Mouse (Mus musculus) c-Kit-positive CD71-positive TER-119-positive erythroid progenitor cells, embryonic 14.5 days (primary cell): ENCODE measurements around the gene Pgghg.

Experiments used
- DNase-seq: peaks from one replicate; pipeline ENCODE4 v3.0.0-alpha.2; 2013; ENCODE audit warnings: low spot score

Gene Pgghg

DNA sequence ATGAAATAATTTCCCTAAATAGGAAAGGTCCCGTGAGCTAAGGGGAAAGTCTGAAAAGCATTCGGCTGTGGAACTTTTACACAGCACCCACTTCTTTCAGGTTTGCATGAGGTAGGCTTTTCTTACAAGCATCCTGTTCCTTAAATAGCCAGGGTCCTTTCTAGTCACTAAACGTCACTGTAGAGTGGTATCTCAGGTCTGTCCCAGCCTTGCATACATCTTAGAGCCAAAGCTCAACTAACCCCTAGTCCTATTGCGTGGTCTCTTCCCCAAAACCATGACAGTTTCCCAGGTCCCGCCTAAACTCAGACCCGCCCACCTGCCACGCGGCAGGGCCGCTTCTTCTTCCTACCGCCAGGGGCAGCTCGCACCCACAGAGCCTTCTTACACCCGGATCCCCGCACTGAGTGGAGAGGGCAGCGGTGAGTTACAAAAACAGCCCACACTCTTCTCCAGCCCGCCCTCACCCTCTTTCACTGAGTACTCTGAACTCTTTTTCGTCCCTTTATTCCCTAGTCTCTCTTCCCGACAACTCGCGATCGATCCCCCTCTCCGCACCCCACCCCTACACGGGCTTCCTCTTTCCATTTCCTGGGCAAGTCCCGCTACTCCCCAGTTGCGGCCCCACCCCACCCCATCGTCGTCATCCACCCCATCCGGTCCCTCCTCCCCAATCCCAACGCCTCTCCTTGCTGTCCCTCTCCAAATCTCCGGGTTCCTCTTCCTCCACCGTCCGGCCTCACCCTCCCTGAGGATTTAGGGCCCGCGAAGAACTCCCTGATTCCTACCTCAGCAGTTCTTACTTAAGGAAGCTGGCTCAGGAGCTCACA is at the start of gene Pgghg:
Pgghg (plus strand) TSS at position 170 of the 830 bp plus-strand sequence.
- peak; percentile 73 for DNase-seq

DNA sequence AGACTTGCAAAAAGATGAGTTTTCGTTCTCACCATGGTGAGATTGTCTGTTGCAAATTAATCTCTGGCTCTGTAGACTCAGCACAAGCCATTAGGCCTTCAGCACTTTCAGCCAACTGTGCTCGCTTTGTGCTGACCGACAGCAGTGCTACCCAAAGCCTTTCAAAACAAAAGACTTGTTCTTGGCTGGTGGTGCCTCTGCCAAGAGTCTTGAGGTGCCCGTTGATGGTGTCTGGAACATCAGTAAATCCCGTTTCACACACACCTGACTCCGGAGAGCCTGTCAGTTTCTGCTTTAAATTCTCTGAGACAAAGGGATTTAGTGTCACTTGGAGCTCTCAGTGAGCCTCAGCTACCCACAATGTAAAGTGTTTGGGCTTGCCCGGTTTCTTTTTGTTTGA is 47.2 kb upstream of the Pgghg start:
- no peak for DNase-seq

DNA sequence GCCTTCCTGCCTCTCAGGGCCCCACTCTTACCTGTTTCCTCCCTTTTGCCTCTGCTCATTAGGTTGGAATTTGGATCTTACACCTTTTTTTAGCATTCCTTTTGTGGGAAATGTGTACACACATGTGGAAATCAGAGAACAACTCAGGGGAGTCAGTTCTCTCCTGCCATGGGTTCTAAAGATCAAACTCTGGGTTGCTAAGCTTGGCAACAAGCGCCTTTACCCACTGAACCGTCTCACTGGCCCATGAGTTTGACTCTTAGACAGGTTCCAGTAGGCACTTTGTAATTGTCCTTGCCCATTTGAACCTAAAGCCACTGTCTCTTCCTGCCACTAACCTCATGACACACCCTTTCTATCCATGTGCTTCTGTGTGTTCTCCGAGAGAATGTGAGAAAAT is 46.6 kb upstream of the Pgghg start:
- no peak for DNase-seq

DNA sequence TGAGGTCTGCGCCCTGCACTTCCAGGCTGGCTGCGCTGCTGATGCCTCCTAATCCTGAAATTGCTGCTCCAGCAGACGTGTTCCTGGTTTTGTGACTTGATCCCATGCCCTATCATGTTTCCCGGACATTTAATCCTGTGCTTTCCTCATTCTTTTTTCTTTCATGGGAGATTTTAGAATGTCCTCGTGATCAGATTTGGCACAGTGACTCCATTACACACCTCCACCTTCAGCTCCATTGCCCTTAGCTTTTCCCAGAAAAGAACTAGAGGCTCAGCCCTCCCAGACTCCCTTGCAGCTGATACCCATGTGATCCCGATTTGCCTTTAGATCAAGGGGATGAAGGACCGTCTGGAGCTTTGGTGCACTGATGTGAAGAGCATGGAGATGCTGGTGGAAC is 43.3 kb upstream of the Pgghg start:
- DNase-seq: no peak

DNA sequence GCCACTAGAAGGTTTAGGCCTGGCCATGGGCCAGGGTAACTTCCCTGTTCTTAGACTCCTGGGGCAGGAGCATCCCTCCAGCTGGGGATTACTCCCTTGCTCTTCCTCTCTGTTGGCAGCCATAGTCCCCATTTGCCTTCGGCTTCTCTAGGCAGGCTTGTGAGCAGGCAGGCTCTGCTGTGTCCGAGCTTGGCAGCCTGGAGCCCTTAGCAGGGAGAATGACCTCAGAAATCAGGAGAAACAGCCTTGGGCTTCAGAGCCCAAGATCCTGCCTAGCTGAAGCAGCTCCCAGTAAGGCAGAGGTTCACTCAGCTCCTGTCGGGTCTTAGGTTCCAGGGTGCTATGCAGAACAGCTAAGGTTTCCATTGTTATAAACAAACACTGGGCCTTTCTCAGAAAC is 42.1 kb upstream of the Pgghg start:
- DNase-seq: no peak

DNA sequence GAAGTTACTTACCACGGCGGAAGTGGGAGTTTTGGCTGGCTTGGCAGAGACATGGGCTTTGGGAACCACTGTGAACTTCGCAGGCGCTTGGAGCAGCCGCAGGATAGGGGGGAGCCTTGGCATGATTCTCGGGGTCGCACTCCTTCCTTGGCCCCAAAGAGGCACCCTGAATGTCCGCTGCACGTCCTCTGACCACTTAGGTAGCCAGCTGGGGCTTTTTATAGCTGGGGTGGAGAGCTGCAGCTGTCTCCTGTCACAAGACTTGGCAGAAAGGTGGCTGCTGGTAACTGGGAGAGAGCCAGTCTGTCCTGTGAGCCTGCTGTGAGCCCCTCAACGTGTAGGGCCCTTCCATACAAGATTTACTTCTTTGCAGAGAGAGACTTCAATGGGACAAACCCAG is 41.0 kb upstream of the Pgghg start, which contains the start of gene Cox8b:
Cox8b (minus strand) TSS at position 227 of the 400 bp plus-strand sequence.
- no peak for DNase-seq

DNA sequence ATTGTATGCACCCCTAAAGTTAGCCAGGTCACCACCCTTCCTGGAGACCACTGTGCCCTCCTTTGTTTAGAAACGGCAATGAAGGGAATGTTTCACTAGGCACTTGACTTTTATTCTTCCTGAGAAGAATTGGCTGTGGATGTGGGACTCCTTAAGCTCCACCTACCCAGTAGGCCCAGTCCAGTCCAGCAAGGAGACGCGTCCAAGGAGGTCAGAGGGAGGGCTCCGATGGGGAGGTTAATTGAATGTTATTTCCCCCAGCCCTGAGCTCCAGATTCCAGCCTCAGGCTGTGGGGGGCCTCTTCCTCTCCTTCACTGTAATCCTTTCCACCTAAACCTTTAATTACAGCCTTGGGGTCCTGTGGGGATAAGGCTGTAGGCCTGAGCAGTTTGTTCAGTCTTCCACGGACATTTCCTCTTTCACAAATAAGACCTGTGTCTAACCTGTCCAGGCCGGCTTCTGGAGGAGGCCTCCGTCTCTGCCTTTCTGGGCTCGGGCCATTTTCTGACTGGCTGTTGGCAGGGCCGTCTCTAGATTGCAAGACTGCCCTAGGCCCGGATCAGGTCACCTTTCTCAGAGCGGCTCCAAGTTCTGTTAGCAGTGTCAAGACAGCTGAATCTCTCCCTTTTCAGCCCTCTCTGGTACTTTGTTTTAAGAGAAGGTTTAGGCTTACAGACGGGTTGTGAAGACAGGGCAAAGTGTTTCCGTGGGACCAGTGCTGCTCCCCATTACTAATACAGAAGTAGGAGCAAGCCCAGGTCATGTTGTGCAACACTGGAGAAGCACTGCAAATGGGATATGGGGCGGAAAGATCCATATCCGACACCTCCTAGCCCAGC is 38.9 kb upstream of the Pgghg start:
- DNase-seq: no peak

DNA sequence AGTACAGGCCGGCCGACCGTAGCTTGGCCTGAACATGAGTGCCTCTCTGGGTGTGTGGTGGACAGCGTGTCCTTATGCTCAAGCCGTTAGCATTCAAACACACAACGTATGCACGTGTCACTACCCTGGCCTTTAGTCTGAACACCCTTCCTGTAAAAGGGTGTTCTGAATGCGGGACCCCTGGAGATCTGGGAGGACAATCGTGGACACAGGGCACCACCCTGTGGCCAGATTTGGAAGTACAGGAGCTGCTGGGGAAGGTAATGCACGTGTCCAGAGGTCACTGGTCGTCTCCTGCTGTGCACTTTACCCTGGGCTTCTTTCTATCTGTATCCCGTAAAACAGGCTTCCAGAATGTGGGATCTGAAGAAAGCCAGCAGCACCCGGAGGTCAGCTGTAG is 38.0 kb upstream of the Pgghg start:
- DNase-seq: peak; percentile 60

DNA sequence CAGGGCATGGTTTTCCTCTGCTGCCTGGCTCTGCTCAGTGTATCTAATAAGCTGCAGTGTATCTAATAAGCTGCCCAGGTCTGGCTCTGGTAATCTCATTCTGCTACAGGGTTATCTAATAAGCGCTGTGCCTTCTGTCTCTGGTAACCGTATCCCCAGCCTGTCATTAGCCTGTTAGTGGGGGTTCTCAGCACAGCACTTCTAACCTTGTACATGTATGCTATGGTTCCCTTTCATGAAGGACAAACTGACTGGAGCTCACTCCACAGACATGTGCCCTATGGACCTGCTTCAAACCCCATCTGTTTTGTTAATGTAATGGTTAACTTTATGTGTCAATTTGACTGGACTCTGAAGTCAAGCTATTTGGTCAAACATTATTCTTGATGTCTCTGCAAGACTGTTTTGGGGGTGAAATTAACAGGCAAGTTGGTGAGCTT is 35.5 kb upstream of the Pgghg start:
- DNase-seq: no peak

DNA sequence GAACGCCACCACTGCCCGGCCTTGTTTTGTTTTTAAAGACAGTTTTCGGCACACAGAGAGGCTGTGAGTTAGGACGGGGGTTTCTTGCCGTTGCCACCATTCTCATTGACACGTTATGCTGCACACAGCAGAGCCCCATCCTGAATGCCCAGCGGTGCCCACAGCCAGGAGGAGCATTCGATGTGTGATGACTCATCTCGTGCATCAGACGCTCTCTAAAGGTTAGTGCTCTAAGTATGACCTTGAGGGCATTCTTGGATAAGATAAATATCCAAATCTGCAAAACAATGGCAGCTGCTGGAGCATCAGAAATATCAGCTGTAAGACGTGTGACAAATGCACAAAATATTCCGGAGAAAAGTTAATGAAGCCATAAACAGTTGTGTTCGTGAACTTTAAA is 34.1 kb upstream of the Pgghg start:
- DNase-seq: no peak

DNA sequence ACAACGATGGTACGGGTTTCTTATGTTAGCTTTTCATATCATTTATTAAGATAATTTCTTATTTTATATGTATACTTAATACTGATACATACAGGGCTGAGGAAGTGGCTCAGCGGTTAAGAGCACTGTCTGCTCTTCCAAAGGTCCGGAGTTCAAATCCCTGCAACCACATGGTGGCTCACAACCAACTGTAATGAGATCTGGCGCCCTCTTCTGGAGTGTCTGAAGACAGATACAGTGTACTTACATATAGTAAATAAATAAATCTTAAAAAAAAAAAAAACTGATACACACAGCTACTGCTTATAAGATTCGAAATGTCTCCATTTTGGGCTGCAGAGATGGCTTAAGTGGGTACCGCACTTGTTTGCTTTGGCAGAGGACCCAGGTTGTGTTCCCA is 33.5 kb upstream of the Pgghg start:
- no peak for DNase-seq

DNA sequence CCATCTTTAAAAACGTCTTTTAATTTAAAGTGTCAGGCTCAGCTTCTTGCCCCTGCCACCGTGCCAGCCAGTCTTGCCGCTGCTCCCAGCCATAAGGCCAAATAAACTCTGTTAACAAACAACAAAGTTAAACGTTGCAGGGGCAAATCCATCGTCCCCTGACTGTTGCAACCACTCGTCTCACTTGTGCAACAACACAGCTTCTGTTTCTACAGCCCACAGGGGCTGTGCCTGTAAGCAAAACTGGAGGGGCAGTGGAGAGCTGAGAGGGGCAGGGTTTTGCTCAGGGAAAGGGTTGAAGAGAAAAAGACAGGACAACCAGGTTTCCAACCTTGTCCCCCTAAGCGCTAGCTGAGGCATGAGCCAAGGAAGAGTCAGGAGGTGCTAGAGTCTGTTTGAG is 33.0 kb upstream of the Pgghg start:
- DNase-seq: no peak

DNA sequence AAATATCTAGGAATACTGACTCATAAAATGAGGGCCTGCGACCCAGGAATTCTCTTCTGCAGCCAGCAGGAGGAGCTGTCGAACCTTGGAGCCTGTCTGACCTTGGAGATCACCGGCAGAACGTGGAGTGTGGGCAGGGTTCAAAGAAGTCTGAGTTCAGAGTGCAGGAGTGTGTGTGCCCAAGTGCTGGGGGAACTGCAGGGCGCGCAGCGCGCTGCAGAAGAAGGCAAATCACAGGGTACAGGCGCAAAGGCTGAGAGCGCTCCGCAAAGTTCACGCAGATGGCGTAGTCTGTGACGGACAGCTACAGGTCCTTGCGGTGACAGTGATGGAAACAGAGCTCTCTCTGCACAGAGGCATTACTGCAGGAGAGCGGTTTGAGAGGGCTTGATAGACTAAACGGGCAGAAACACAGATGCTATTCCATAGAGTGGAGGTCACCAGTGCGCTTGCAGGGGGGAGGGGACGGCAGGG is 32.5 kb upstream of the Pgghg start:
- peak; percentile 60 for DNase-seq

DNA sequence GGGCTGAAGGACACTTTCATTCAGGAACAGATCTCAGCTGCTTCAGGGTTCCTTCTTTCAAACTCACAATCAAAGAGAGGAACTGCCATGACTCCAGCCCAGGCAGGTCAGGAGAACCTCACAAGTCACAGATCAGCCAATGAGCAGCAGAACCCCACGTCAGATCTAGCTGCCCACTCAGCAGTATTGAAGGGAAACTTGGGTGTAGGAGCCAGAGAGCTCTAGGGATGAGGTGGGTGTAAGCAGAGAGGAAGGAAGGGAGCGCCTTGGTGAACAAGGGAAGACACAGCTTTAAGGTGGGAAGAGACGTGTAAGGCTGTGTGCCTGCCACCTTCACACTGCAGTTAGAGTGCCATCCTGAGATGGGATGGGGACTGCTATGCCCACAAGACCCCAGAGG is 28.9 kb upstream of the Pgghg start:
- no peak for DNase-seq

DNA sequence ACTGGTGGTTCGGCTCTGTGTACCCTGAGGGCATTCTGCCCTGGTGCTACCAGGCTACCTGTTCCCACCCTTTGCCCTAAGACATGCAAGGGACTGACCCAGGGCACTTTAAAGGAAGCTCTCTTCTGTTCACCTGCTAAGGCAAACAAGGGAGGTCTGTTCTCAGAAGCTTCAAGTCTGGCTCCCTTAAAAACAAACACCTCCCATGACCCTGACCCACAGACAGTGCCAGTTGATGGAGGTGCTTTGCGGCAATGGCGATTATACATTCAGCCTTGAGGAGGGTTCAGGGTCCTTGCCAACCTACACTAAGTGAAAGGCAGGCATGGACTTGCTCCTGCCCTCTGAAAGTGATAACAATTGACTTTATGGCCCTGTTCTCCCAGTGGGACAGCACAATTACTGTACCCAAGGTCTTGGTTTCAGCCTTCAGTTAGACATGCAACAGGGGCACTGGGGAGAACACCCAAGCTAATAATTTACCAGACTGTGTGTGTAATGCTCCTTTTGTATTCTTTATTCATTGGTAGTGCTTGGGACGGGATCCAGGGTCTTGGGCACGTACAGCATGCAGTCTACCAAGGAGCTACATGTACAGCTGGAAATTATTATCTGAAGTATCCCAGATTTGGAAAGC is 28.2 kb upstream of the Pgghg start:
- DNase-seq: no peak

DNA sequence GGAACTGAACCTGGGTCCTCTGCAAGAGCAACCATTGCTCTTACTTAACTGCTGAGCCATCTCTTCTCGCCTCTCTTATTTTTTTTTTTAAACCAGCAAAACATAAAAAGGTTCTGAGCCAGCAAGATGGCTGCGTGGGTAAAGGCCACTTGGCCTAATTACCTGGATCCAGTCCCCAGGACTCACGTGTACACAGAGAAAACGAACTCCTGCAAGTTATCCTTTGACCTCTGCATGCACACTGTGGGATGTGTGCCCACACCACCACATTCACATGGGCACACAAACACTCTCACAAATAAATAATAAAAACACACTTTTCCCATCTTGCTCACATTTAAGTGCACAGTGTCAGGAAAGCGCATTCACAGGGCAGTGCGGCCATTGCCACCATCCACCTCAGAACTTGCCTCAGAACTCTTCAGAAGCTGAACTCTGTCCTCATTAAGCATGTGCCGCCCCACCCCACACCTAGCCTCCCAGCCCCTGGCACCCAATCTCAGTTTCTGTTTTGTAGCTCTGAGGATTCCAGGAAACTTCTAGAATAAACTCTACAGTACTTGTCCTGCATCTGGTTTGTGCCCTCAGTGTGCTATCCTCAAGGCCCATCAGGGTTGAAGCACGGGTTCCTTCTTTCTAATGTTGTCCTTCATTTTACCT is 27.0 kb upstream of the Pgghg start:
- no peak for DNase-seq

DNA sequence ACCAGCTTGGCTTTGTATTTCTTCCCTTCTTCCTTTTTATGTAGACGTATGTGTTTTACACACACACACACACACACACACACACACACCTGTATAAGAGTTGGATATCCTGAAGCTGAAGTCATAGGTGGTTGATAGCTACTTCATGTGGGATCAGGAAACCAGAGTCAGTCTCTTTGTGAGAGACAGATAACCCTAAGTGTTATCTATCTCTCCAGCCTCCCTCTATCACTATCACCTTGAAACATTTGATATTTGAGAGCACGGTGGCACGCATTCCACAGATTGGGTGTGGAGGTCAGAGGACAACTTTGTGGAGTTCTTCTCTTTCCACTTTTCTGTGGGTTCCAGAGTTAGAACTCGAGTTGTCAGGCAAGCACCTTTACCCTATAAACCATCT is 21.3 kb upstream of the Pgghg start:
- DNase-seq: no peak

DNA sequence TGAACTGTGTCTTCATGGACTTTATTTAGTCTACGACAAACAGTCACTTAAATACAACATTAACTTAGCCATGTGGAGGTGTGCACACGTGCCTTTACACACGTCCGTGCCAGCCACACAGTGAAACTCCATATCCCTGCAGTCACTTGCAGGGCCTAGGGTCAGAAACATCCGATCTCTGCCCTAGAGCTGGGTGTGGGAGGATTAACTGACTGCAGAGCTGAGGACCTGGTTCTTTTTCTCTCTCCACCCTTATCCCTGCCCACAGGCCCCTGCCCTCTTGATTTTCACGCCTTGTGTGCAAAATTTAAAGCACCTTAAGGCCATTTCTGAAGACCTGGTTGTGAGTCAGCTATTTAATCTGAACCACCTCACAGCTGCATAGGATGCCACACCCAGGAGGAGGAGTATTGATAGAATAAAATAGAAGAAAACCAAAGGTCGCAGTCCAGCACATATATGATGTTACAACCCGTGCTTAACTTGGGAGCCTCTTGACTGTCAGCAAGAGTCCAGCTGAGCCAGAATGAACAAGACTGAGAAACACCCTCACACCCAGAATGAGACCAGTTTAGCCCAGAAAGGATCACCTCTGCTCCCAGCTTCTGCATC is 20.7 kb upstream of the Pgghg start, which contains the start of gene Nlrp6:
Nlrp6 (plus strand) TSS at position 485 of the 612 bp plus-strand sequence.
- no peak for DNase-seq

DNA sequence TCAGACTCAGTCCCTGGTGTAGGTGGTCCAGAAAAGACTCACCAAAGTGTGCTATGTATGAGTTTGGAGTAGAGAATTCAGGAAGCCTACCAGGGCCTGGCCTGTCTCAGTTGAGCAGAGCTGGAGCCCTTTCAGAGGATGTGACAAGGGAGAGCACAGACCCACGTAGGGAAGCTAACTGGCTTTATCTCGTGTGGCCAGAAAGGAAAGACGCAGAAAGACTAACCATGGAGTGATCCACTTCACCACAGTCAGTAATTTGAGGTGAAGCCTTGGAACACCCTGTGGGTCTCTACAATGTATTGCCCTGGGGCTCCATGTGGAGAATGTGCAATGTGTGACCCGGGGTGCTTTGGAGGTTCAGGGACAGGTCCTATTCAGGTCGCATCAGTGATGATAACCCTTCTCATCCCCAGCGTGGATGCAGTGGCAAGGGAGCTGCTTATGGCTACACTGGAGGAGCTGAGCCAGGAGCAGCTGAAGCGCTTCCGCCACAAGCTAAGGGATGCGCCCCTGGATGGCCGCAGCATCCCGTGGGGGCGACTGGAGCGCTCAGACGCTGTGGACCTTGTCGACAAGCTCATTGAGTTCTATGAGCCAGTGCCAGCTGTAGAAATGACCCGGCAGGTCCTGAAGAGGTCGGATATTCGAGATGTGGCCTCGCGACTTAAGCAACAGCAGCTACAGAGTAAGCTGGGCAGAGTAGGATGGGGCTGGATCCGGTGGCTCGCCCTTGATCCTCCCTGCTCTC is 19.8 kb upstream of the Pgghg start:
- no peak for DNase-seq

DNA sequence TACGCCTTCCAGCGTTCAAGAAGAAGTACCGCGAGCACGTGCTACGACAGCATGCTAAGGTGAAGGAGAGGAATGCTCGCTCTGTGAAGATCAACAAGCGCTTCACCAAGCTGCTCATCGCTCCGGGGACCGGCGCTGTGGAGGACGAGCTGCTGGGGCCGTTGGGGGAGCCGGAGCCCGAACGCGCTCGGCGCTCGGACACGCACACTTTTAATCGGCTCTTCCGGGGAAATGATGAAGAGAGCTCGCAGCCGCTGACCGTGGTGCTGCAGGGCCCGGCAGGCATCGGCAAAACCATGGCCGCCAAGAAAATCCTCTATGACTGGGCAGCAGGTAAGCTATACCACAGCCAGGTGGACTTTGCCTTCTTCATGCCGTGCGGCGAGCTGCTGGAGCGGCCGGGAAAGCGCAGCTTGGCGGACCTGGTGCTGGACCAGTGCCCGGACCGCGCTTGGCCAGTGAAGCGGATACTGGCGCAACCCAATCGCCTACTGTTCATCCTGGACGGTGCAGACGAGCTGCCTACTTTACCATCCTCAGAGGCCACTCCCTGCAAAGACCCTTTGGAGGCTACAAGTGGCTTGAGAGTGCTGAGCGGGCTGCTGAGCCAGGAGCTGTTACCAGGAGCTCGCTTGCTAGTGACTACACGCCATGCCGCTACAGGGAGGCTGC is 18.7 kb upstream of the Pgghg start:
- DNase-seq: no peak
